Mouse (Mus musculus): ENCODE data around the gene Siah2.

The Siah2 gene

GRCm38 (mm10) chr3:58690619-58691373 lies 1.4 kb downstream of the Siah2 start:
- Histone ChIP-seq H3K4me3 (replicated peaks; ENCODE audit: low read length) (peak overlapping the region; percentile 91), H3K36me3 (ENCODE audit: insufficient read depth, low read length) (0 out of 2 replicates have a peak, but pooled peaks cover 5% of the 10 kb centered on the region), H3K4me1 (replicated peaks; ENCODE audit: low read depth, low read length) (peaks cover 14% of the 10 kb centered on the region), H3K9me3 (ENCODE audit: low read length) (no peaks in the 10 kb centered on the region), H3K27me3 (ENCODE audit: insufficient read depth, low read length) (peaks cover 59% of the 10 kb centered on the region)
- TF ChIP-seq NANOG (IDR thresholded peaks at IDR 0.05; ENCODE audit: borderline replicate concordance, low read length), result no peak

GRCm38 (mm10) chr3:58689721-58690120 lies 2.5 kb downstream of the Siah2 start:
- Histone ChIP-seq H3K27me3 (ENCODE audit: insufficient read depth, low read length) (peaks cover 50% of the 10 kb centered on the region), H3K4me3 (replicated peaks; ENCODE audit: low read length) (no peak overlapping the region), H3K36me3 (ENCODE audit: insufficient read depth, low read length) (0 out of 2 replicates have a peak, but pooled peaks cover 5% of the 10 kb centered on the region), H3K9me3 (ENCODE audit: low read length) (no peaks in the 10 kb centered on the region), H3K4me1 (replicated peaks; ENCODE audit: low read depth, low read length) (peaks cover 14% of the 10 kb centered on the region)
- TF ChIP-seq POU5F1 (IDR thresholded peaks at IDR 0.05; ENCODE audit: borderline replicate concordance, low read length) (no peak), NANOG (IDR thresholded peaks at IDR 0.05; ENCODE audit: borderline replicate concordance, low read length) (no peak), CTCF (conservative IDR thresholded peaks at IDR 0.05; ENCODE audit: low read length) (no peak)

DNA sequence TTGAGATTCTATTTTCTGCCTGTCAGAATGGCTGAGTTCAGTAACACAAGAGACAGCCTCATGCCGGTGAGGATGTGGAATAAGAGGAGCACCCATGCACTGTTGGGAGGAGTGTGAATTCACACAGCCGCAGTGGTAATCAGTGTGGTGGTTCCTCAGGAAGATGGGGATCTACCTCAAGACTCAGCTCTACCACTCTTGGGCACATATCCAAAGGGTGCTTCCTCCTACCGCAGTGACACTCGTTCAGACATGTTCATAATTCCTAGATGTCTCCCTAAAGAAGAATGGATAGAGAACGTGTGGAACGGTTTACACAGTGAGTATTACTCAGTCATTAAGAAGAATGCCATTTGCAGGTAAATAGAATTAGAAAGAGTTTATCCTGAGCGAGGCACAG lies 3.1 kb downstream of the Siah2 start:
- TF ChIP-seq NANOG (IDR thresholded peaks at IDR 0.05; ENCODE audit: borderline replicate concordance, low read length) (no peak), POU5F1 (IDR thresholded peaks at IDR 0.05; ENCODE audit: borderline replicate concordance, low read length) (no peak)
- H3K36me3 ChIP-seq (ENCODE audit: insufficient read depth, low read length), result 0 out of 2 replicates have a peak, but pooled peaks cover 5% of the 10 kb centered on the region
- H3K27me3 ChIP-seq (ENCODE audit: insufficient read depth, low read length), result peaks cover 44% of the 10 kb centered on the region
- no peaks in the 10 kb centered on the region for H3K9me3 ChIP-seq (ENCODE audit: low read length)
- H3K4me3 ChIP-seq (replicated peaks; ENCODE audit: low read length), result no peak overlapping the region
- peaks cover 14% of the 10 kb centered on the region for H3K4me1 ChIP-seq (replicated peaks; ENCODE audit: low read depth, low read length)

DNA sequence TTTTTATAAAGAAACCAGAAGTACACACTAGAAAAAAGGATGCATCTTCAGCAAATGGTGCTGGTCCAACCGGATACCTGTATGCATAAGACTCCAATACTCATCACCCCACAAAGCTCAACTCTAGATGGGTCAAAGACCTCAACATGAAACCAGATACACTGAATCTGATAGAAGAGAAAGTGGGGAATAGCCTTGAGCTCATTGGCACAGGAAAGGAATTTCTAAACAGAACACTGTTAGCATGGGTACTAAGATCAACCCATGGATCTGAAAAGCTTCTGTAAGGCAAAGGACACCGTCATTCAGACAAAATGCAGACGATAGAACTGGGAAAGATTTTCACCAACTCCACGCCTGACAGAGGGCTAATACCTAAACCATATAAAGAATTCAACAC lies 3.6 kb downstream of the Siah2 start:
- 0 out of 2 replicates have a peak, but pooled peaks cover 5% of the 10 kb centered on the region for H3K36me3 ChIP-seq (ENCODE audit: insufficient read depth, low read length)
- H3K9me3 ChIP-seq (ENCODE audit: low read length), result no peaks in the 10 kb centered on the region
- peaks cover 14% of the 10 kb centered on the region for H3K4me1 ChIP-seq (replicated peaks; ENCODE audit: low read depth, low read length)
- no peak overlapping the region for H3K4me3 ChIP-seq (replicated peaks; ENCODE audit: low read length)
- peaks cover 40% of the 10 kb centered on the region for H3K27me3 ChIP-seq (ENCODE audit: insufficient read depth, low read length)
- TF ChIP-seq NANOG (IDR thresholded peaks at IDR 0.05; ENCODE audit: borderline replicate concordance, low read length) (no peak), CTCF (conservative IDR thresholded peaks at IDR 0.05; ENCODE audit: low read length) (no peak), POU5F1 (IDR thresholded peaks at IDR 0.05; ENCODE audit: borderline replicate concordance, low read length) (no peak)

DNA sequence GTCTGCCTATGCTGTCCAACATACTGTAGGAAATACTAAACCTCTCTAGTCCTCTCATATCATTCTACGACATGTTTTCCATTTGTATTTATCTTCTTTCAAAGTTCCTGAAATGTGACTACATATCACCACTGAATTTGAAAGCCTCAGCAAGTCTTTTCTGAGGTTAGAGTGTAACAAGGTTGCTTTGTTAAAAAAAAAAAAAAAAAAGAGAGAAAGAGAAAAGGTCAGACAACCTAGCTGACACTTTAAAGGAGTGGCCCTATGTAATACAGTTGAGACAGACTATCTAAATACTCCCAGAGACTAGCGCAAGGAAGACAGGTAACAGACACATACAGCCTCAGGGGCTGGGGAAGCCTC lies 5.3 kb downstream of the Siah2 start:
- no peak overlapping the region for H3K4me3 ChIP-seq (replicated peaks; ENCODE audit: low read length)
- peaks cover 9% of the 10 kb centered on the region for H3K4me1 ChIP-seq (replicated peaks; ENCODE audit: low read depth, low read length)
- TF ChIP-seq POU5F1 (IDR thresholded peaks at IDR 0.05; ENCODE audit: borderline replicate concordance, low read length) (no peak), CTCF (conservative IDR thresholded peaks at IDR 0.05; ENCODE audit: low read length) (no peak), NANOG (IDR thresholded peaks at IDR 0.05; ENCODE audit: borderline replicate concordance, low read length) (no peak)
- 0 out of 2 replicates have a peak, but pooled peaks cover 5% of the 10 kb centered on the region for H3K36me3 ChIP-seq (ENCODE audit: insufficient read depth, low read length)
- peaks cover 28% of the 10 kb centered on the region for H3K27me3 ChIP-seq (ENCODE audit: insufficient read depth, low read length)
- no peaks in the 10 kb centered on the region for H3K9me3 ChIP-seq (ENCODE audit: low read length)

DNA sequence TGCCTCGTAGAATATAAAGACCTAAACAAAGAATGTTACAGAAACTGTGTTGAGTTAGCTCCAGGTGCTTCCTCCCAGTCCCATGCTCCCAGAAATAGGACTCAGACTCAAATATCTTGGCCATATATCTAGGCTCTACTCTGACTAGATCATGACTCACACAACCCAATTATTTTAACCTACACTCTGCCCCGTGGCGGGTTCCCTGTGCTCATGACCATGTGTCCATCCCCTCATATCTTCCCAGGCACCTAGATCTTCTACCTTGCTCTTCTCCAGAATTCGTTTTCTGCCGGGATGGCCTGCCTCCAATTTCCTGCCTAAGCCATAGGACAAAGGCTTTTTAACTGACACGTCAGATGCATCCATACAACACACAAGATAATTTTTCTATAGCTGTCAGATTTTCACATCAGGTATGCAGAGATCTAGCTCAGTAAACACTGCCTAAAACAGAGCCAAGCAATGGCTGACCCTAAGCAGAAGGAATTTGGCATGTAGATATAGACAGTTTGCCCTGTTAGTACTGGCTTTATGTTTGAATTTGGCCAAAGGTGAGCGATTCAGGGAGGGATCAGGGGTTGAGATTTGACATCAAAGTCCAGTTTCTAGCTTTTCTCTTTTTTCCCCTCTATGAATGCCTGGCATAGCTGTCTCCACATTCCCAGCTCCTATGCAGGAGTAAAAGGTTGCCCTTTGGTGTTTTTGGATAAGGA lies 5.8 kb downstream of the Siah2 start:
- Histone ChIP-seq H3K27me3 (ENCODE audit: insufficient read depth, low read length) (peaks cover 27% of the 10 kb centered on the region), H3K4me1 (replicated peaks; ENCODE audit: low read depth, low read length) (peaks cover 9% of the 10 kb centered on the region), H3K4me3 (replicated peaks; ENCODE audit: low read length) (no peak overlapping the region), H3K36me3 (ENCODE audit: insufficient read depth, low read length) (0 out of 2 replicates have a peak, but pooled peaks cover 5% of the 10 kb centered on the region), H3K9me3 (ENCODE audit: low read length) (no peaks in the 10 kb centered on the region)
- no peak for TF ChIP-seq NANOG (IDR thresholded peaks at IDR 0.05; ENCODE audit: borderline replicate concordance, low read length)

DNA sequence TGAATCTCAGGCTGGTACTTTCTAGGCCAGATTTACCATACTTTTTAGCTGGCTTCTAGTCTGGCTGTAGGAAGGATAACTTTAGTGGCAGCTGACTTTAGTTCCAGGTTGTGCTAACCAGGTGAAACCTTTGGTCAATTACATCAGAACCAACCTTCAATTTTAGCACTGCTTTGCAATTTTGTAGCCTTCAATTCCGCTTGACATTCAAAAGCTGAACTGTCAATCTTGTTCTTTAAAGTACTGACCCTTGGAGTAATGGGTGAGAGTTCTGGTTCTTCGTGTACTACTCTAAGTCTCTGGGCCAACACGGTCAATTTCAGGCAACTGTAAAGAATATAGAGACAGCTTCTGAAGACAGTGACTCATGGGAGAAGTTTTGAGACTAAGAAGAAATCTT lies 6.8 kb downstream of the Siah2 start:
- TF ChIP-seq POU5F1 (IDR thresholded peaks at IDR 0.05; ENCODE audit: borderline replicate concordance, low read length) (no peak), NANOG (IDR thresholded peaks at IDR 0.05; ENCODE audit: borderline replicate concordance, low read length) (no peak), CTCF (conservative IDR thresholded peaks at IDR 0.05; ENCODE audit: low read length) (no peak)
- Histone ChIP-seq H3K9me3 (ENCODE audit: low read length) (no peaks in the 10 kb centered on the region), H3K4me1 (replicated peaks; ENCODE audit: low read depth, low read length) (peaks cover 4% of the 10 kb centered on the region), H3K4me3 (replicated peaks; ENCODE audit: low read length) (no peak overlapping the region), H3K27me3 (ENCODE audit: insufficient read depth, low read length) (peaks cover 18% of the 10 kb centered on the region), H3K36me3 (ENCODE audit: insufficient read depth, low read length) (0 out of 2 replicates have a peak, but pooled peaks cover 5% of the 10 kb centered on the region)

DNA sequence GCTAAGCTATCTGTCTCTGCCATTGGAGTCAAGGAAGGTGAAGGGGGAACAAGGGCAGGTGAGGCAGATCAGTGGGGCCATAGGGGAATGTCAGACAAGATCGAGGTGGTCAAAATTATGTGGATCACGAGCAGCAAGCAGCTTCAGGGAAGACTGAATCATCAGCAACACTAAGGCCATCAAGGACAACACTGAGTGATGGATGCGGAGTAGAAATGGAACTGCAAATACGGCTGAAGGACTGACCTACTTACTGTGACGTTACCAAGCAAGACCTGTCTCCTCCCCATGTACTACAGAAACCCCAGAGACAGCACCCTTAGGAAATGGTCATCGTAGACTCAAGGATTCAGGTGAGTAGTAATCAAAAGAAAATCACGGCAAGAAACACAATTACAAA lies 8.9 kb downstream of the Siah2 start:
- H3K4me3 ChIP-seq (replicated peaks; ENCODE audit: low read length), result no peak overlapping the region
- no peak for TF ChIP-seq POU5F1 (IDR thresholded peaks at IDR 0.05; ENCODE audit: borderline replicate concordance, low read length)
- no peak for TF ChIP-seq CTCF (conservative IDR thresholded peaks at IDR 0.05; ENCODE audit: low read length)
- no peak for TF ChIP-seq NANOG (IDR thresholded peaks at IDR 0.05; ENCODE audit: borderline replicate concordance, low read length)
- H3K4me1 ChIP-seq (replicated peaks; ENCODE audit: low read depth, low read length), result peaks cover 3% of the 10 kb centered on the region; the same call in 1 of the 2 replicates
- H3K36me3 ChIP-seq (ENCODE audit: insufficient read depth, low read length), result no peaks in the 10 kb centered on the region
- no peaks in the 10 kb centered on the region for H3K9me3 ChIP-seq (ENCODE audit: low read length)
- peaks cover 2% of the 10 kb centered on the region; the same call in 1 of the 2 replicates for H3K27me3 ChIP-seq (ENCODE audit: insufficient read depth, low read length)
